Mouse (Mus musculus) bone marrow, adult 2 months (tissue): ENCODE data around the gene Fbf1.

Experiments
- CTCF ChIP-seq: fragments of 200-500 bp; IDR thresholded peaks from 2 replicates; pipeline ENCODE4 v1.5.1; 2011; ENCODE audit warnings: low read length, control low read depth; ENCODE audit not compliant: control insufficient read depth, insufficient read depth
- POLR2A ChIP-seq: fragments of 200-500 bp; IDR thresholded peaks from 2 replicates; pipeline ENCODE4 v1.6.1; 2011; ENCODE audit warnings: low read depth, mild to moderate bottlenecking, control low read depth, low read length, borderline replicate concordance; ENCODE audit not compliant: control insufficient read depth

- TF ChIP-seq POLR2A (no peak), CTCF (no peak)
Measured at GRCm38 (mm10) chr11:116196866-116197583, 29.1 kb upstream of the Fbf1 start.
